Mouse (Mus musculus) bone marrow macrophage, adult 2 months (primary cell): ENCODE data around the gene Nfix.

ENCODE experiments used
- CTCF ChIP-seq: IDR thresholded peaks from 2 replicates; pipeline ENCODE4 v1.5.1; 2012; ENCODE audit warnings: low read depth, mild to moderate bottlenecking, low read length, moderate library complexity
- POLR2A ChIP-seq: IDR thresholded peaks from 2 replicates; pipeline ENCODE4 v1.6.1; 2012; ENCODE audit warnings: mild to moderate bottlenecking, low read depth, low read length, borderline replicate concordance

DNA sequence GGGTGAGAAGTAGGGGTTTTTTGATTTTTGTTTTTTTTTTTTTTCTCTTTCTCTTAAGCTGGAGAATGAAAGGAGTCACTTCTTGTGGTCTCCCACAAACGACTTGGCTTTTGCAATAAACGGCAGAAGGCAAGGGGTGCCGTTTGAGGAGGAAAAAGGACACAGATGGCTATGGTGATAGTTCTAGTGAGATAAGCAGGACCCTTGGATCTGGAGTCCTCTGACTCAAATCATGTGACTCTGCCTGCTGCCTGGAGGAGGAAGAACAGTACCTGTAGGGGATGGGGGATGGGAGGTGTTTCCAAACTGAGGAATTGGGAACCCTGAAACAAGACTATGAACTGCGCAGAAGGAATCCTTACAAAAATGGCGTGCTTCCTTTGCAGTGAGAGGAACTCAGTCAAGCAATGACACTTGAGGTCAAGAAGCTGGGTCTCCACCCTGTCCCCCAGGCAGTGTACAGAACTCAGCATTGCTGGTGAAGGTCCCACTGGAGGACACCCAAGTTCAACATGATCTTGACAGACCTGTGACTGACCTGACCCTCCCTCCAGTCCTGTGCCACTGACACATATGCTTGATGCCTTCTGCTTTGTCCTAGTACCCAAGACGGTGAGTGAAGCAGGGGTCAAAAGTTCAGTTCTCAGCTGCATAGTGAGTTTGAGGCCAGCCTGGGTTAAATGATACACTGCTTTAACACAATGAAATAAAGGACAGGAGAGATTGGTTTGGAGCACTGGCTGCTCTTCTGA lies 47.7 kb upstream of the Nfix start:
- TF ChIP-seq CTCF (no peak), POLR2A (0 out of 2 replicates have a peak, but pooled peaks have one; percentile 7)
